Mouse (Mus musculus) bone marrow, adult 2 months (tissue): ENCODE results near the gene Tbc1d5.

ENCODE experiments used
- CTCF ChIP-seq: fragments of 200-500 bp; IDR thresholded peaks from 2 replicates; pipeline ENCODE4 v1.5.1; 2011; ENCODE audit warnings: low read length, control low read depth; ENCODE audit not compliant: control insufficient read depth, insufficient read depth
- POLR2A ChIP-seq: fragments of 200-500 bp; IDR thresholded peaks from 2 replicates; pipeline ENCODE4 v1.6.1; 2011; ENCODE audit warnings: low read depth, mild to moderate bottlenecking, control low read depth, low read length, borderline replicate concordance; ENCODE audit not compliant: control insufficient read depth

DNA sequence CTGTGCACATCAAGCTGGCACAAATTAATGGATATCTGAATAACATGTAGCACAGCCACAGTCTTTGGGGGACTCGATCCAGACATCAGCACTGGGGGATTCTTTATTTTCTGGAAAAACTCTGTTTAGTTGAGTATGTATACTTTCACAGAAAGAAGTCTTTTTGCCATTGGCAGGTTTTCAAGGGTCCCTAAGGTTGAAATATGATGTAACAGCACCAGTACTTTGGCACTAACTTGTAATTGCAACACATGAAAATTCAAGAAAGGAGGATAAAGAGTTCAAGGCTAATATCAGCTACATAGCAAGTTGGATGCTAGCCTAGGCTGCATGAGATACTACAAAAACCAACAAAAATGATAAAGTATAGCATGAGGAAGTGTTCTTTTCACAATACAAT lies 12.2 kb upstream of the Tbc1d5 start:
- no peak for TF ChIP-seq CTCF
- TF ChIP-seq POLR2A = no peak
